Mouse (Mus musculus) limb, embryonic 10.5 days (tissue): Measurements from ENCODE around the gene Nr1h4. TPM values are rescaled to one million over a fixed set of nuclear protein-coding genes. Genes with fewer than 3 reads are reported as not detected.

Source experiments
- DNase-seq: peaks from one replicate; pipeline ENCODE4 v3.0.0-alpha.2; 2017; ENCODE audit warnings: low spot score
- H3K27ac ChIP-seq: fragments of 300-500 bp; sonication (generic); 2 replicates; pipeline ENCODE4 v1.5.1; 2016; ENCODE audit warnings: mild to moderate bottlenecking
- H3K27me3 ChIP-seq: fragments of 300-500 bp; sonication (generic); 2 replicates; pipeline ENCODE4 v1.6.1; 2016; ENCODE audit warnings: low read depth, mild to moderate bottlenecking; ENCODE audit not compliant: poor library complexity, severe bottlenecking
- H3K36me3 ChIP-seq: fragments of 300-500 bp; sonication (generic); 2 replicates; pipeline ENCODE4 v1.6.1; 2016; ENCODE audit warnings: mild to moderate bottlenecking, moderate library complexity
- H3K4me1 ChIP-seq: fragments of 300-500 bp; sonication (generic); 2 replicates; pipeline ENCODE4 v1.6.1; 2016
- H3K4me3 ChIP-seq: fragments of 300-500 bp; sonication (generic); 2 replicates; pipeline ENCODE4 v1.5.1; 2016; ENCODE audit warnings: mild to moderate bottlenecking, moderate library complexity
- H3K9me3 ChIP-seq: fragments of 300-500 bp; sonication (generic); replicated peaks from 2 replicates; pipeline ENCODE4 v1.6.1; 2016; ENCODE audit warnings: mild to moderate bottlenecking
- WGBS: fragments of 180-500 bp; shearing (Covaris S2); methylation state at CpG from one replicate; pipeline ENCODE4 v1.1.7; 2016; 5-methylcytosine and 5-hydroxymethylcytosine counted together
- polyA plus RNA-seq: library from polyadenylated mRNA; unstranded; fragments of >200 nt; fragmentation: Nextera tagmentation; extraction: Ambion mirVana; gene quantifications from 2 replicates; pipeline ENCODE4 v1.2.1, GENCODE M21; 2016

The Nr1h4 gene
- polyA plus RNA-seq, 1 experiment from 2014 or later, result not detected

DNA sequence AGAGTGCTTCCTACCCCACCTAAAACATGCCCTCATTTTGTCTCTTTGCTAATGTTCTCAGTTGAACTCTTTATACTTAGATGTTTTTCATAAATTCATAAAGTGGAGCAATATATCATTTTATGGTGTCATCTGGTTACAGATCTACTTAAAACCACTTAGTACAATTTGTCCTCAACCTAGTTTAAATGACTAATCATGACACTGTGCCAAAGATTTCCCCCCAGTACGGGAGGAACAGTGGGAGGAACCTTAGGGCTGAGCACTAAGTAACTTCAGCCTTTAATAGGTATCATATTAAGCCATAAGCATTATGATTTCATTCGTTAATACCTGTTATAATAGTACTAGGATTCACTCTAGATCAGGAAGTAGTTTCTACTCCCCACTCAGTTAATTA, 17.6 kb downstream of the Nr1h4 start:
- Histone ChIP-seq H3K4me3 (no peak overlapping the region), H3K4me1 (no peaks in the 10 kb centered on the region), H3K27ac (no peak overlapping the region), H3K27me3 (no peaks in the 10 kb centered on the region), H3K36me3 (no peaks in the 10 kb centered on the region), H3K9me3 (no peaks in the 10 kb centered on the region)
- no peak for DNase-seq
- 69% methylated on average over 2 of the region's 2 CpGs for WGBS

DNA sequence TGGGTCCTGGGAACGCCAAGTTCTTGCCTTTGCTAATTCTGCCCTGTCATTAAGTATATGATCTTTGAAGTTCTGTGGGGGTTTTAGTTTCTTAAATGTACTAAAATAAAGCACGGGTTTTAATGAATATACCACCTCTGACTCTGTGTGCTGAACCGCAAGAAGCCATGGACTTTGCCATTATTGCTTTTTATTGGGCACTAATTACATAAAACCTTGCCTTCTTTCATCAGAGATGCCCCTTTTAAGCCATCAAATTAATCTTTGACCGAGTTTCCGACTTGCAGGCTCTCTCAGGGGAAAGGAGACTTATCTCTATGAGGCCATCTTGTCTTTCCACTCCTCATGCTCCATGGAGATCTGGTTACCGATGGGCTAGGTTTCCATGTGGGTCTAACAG, 20.8 kb downstream of the Nr1h4 start:
- Histone ChIP-seq H3K4me3 (no peak overlapping the region), H3K27me3 (no peaks in the 10 kb centered on the region), H3K27ac (no peak overlapping the region), H3K9me3 (no peaks in the 10 kb centered on the region), H3K36me3 (no peaks in the 10 kb centered on the region), H3K4me1 (no peaks in the 10 kb centered on the region)
- 83% methylated on average over 6 of the region's 6 CpGs for WGBS
- no peak for DNase-seq

DNA sequence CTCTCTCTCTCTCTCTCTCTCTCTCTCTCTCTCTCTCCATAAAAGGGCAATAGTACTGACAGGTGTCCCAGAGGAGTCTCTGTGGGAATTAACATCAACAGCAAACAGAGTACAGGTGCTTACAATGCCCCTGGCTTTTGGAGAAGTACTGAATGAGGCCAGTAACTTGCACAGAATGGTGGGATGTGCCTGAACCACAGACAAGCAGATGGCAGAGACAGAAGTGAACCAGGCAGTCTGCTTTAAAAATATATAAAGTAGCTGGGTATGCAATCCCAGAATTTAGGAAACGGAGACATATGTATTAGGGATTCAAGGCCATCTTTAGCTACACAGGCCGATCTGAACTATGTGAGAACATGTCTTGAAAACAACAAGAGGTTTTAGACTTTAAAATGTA, 22.8 kb downstream of the Nr1h4 start:
- WGBS, result 88% methylated on average over 2 of the region's 2 CpGs
- Histone ChIP-seq H3K9me3 (no peaks in the 10 kb centered on the region), H3K27me3 (no peaks in the 10 kb centered on the region), H3K36me3 (no peaks in the 10 kb centered on the region), H3K4me3 (no peak overlapping the region), H3K27ac (no peak overlapping the region), H3K4me1 (no peaks in the 10 kb centered on the region)
- no peak for DNase-seq

DNA sequence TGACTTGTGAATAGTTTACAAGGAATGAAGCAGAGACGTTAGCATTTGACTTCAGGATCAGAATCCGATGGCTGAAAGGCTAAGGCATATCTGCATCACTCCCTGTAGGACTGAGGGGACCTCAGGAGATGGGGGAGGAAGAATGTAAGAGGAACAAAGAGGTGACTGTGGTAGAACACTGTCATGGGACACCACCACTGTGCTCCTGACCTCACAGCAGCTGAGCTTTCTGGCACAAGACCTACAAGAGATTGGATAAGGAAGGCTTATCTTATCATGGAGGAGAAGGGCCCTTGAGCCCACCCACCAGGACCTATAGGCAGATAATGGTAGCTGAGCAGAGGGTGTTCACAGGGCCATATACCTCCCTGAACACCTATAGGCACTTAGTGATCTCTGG, 24.8 kb downstream of the Nr1h4 start:
- no peak for DNase-seq
- Histone ChIP-seq H3K9me3 (no peaks in the 10 kb centered on the region), H3K27ac (no peak overlapping the region), H3K4me3 (no peak overlapping the region), H3K4me1 (no peaks in the 10 kb centered on the region), H3K27me3 (no peaks in the 10 kb centered on the region), H3K36me3 (no peaks in the 10 kb centered on the region)
- 86% methylated on average over 2 of the region's 2 CpGs for WGBS

DNA sequence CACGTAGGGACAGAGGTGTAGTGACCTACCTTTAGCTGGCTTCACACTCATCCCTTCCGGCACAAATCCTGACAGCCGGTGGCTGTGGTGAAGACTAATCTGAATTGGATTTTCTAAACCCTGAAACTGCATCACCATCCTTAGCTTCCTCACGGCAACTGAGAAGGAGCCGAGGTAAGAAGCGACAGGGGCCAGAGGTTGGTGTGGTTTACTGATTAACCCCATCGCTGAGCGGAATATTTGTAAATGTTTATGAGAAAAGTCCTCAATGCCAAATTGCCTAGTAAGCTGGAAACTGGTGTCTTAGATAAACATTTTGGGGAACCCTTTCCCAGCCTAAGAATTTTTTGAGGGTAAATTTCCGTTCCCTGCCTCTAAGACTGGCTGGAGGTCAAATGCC, 26.9 kb downstream of the Nr1h4 start:
- Histone ChIP-seq H3K27ac (no peak overlapping the region), H3K36me3 (no peaks in the 10 kb centered on the region), H3K27me3 (no peaks in the 10 kb centered on the region), H3K4me1 (no peaks in the 10 kb centered on the region), H3K4me3 (no peak overlapping the region), H3K9me3 (no peaks in the 10 kb centered on the region)
- 95% methylated on average over 9 of the region's 9 CpGs for WGBS
- no peak for DNase-seq

DNA sequence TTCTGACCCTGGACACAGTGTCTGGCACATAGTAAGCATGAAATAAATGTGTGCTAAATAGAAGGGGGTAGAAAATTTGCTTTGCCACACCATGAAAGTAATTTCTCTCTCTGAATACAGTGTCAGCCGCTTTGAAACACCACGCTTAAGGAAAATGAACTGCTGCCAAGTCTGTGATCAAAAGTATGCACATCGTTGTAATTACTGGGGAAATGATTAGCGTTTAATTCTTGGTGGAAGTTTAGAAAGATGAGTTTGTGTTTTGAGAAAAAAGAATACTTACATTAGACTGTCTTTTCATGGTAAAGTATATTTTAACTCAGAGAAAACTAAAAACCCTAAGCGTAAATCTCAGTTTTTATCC, 27.8 kb downstream of the Nr1h4 start:
- Histone ChIP-seq H3K4me1 (no peaks in the 10 kb centered on the region), H3K27me3 (no peaks in the 10 kb centered on the region), H3K9me3 (no peaks in the 10 kb centered on the region), H3K4me3 (no peak overlapping the region), H3K27ac (no peak overlapping the region), H3K36me3 (no peaks in the 10 kb centered on the region)
- no peak for DNase-seq
- 93% methylated on average over 5 of the region's 5 CpGs for WGBS

DNA sequence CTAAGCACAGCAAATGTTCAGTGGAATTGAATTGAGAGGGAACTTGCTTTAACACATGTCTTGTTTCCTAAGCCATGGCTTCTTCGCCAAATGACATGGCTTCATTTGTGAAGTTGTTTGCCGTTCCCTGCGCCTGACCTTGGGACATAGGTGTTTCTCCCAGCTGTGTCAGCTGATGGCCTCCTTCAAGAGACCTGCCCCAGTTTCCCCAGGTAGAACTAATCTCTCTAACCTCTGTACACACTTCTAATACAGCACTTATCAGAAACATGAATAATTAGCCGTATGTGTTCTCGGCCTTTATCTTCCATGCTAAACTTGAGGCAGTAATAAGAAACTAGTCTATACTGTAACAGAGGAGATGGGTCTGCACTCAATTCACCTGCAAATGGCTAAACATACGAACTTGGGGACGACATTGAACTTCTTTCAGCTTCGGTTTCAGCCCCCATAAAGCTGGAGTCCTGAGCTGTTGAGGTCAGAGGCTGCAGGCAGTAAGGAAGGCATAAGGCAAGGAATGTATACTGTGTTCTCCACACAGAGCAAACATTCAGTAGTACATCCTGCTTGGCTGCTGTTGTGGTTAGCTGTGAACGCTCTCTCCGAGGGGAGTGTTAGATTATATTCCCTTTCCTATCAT, 28.3 kb downstream of the Nr1h4 start:
- Histone ChIP-seq H3K9me3 (no peaks in the 10 kb centered on the region), H3K27me3 (no peaks in the 10 kb centered on the region)
- WGBS, result 90% methylated on average over 10 of the region's 10 CpGs

DNA sequence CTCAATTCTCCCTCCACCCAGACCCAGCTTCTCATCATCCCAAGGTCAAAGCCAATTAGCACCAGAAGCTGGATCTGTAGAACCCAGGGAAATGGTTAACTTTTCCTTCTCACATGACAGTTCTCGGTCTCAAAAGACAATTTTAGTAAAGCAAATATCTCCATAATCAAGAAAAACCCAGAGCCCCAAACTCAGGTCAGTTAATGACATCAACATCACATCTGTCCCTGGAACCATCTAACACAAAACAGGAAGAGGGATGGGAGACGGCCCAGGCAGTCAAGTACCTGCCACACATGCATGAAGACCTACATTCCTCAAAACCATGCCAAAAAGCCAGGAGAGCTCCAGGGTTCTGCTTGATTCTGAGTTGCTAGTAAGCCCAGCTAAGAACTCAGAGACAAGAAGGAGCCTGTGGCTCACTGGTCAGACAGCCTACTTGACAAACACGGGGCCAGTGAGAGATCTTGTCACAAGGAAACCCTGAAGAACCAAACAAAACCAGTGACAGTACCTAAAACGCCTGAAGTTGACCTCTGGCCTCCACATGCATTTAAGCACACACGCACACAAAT, 30.3 kb downstream of the Nr1h4 start:
- no peak for DNase-seq
- H3K4me3 ChIP-seq, result no peak overlapping the region
- no peak overlapping the region for H3K27ac ChIP-seq
- H3K36me3 ChIP-seq, result no peaks in the 10 kb centered on the region
- no peaks in the 10 kb centered on the region for H3K27me3 ChIP-seq
- H3K9me3 ChIP-seq, result no peaks in the 10 kb centered on the region
- H3K4me1 ChIP-seq, result no peaks in the 10 kb centered on the region
- WGBS, result 85% methylated on average over 5 of the region's 5 CpGs

More for the DNA sequence above, 28.3 kb downstream of the Nr1h4 start:
- Histone ChIP-seq H3K27ac (no peak overlapping the region), H3K4me1 (no peaks in the 10 kb centered on the region), H3K36me3 (no peaks in the 10 kb centered on the region), H3K4me3 (no peak overlapping the region)
- DNase-seq, result no peak

DNA sequence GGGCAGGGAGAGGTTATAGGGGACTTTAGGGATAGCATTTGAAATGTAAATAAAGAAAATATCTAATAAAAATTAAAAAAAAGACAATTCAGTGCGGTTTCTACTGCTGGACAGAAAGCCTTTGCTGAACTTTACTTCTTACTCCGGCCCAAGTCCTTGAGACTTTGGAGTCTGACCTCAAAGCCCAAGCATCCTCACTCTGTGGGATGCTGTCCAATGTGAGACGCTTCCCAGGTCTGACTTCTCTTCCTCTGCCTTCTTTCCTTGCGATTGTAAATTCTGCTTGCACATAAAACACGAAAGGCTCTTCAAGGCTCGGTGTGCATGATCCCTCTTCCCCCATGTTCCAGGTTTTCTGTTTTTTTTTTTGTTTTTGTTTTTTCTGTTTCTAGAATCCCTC, 31.5 kb downstream of the Nr1h4 start:
- whole genome bisulfite sequencing, result 84% methylated on average over 6 of the region's 6 CpGs
- H3K9me3 ChIP-seq, result no peaks in the 10 kb centered on the region
- H3K27ac ChIP-seq, result no peak overlapping the region
- no peaks in the 10 kb centered on the region for H3K27me3 ChIP-seq
- no peaks in the 10 kb centered on the region for H3K4me1 ChIP-seq
- no peak for DNase-seq
- H3K36me3 ChIP-seq, result no peaks in the 10 kb centered on the region
- no peak overlapping the region for H3K4me3 ChIP-seq

DNA sequence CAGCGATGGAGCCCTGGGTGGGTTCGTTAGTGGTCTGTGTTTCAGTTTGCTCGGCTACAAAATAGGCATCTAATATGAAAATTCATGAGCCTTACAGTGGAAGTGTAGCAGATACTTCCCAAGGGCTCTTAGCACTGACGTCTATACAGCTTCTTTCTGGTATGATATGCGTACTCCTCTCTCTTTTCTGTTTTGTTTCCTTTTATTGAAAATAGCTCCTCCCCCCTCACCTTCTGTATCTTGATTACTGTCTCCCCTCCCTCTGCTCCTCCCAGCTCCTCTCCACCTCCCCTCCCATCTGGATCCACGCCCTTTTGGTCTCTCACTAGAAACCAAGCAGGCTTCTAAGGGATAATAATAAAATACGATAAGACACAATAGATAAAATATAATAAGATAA, 37.8 kb downstream of the Nr1h4 start:
- no peaks in the 10 kb centered on the region for H3K9me3 ChIP-seq
- 83% methylated on average over 7 of the region's 7 CpGs for WGBS
- H3K4me3 ChIP-seq, result no peak overlapping the region
- H3K4me1 ChIP-seq, result 0 out of 2 replicates have a peak, but pooled peaks cover 3% of the 10 kb centered on the region
- H3K27ac ChIP-seq, result no peak overlapping the region
- no peak for DNase-seq
- H3K27me3 ChIP-seq, result no peaks in the 10 kb centered on the region
- no peaks in the 10 kb centered on the region for H3K36me3 ChIP-seq

DNA sequence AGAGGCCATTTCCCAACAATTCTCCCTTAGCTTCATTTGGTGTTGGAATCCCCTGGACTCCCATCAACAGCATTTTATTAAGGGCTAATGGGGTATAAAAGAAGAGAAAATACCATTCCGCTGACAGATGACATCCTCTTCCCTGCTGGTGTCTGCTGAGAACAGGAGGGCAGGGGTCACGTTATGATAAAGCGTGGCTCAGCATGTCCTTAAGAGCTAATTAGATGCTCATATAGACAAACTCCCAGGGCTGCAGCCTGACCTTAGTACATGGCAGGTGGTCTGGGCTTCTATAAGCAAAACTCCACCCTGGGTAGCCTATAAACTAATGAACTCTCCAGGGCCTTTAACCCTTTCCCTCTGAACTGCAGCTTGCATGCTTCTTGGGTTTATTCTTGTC, 42.1 kb downstream of the Nr1h4 start:
- Histone ChIP-seq H3K36me3 (no peaks in the 10 kb centered on the region), H3K9me3 (no peaks in the 10 kb centered on the region), H3K27me3 (no peaks in the 10 kb centered on the region), H3K4me3 (no peak overlapping the region), H3K4me1 (0 out of 2 replicates have a peak, but pooled peaks cover 3% of the 10 kb centered on the region), H3K27ac (no peak overlapping the region)
- no peak for DNase-seq
- 28% methylated on average over 3 of the region's 3 CpGs for WGBS

DNA sequence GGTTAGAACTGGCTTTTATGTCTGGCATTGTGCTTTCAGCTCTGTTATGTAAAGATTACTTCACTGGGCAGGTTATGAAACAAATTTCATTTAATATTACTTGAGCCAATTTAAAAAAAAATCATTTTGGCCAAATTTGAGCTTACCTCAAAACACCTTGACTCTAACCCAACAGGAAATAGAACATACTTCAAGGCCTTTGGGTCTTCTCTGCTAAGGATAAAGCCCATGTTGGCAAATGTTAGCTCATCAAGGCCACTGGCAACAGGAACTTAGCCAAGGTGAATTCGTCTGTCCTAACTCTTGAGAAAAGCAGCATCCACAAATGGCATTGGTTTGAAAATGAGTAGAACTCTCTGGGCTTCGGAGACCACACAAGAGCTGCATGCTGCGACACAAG, 43.1 kb downstream of the Nr1h4 start:
- H3K27ac ChIP-seq, result no peak overlapping the region
- 91% methylated on average over 3 of the region's 3 CpGs for WGBS
- H3K27me3 ChIP-seq, result no peaks in the 10 kb centered on the region
- H3K4me1 ChIP-seq, result 0 out of 2 replicates have a peak, but pooled peaks cover 3% of the 10 kb centered on the region
- no peak overlapping the region for H3K4me3 ChIP-seq
- DNase-seq, result no peak
- no peaks in the 10 kb centered on the region for H3K36me3 ChIP-seq
- no peaks in the 10 kb centered on the region for H3K9me3 ChIP-seq

DNA sequence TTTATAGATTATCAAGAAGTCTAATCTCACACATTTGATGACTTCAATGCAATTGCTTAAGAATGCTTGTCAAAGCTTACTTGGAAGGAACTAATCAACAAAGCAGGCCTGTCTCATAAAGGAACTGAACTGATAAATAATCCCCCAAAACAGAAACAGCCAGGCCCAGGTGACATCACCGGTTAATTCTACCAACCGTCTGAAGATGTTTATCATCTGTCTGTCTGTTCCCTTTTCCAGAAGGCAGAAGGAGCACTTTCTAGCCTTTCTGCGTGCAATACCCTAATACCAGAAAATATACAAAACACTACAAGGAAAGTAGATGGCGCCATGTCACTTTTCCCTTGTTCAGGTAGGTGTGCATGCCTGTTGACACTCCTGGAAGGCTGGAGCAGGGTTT, 43.9 kb downstream of the Nr1h4 start:
- no peak for DNase-seq
- no peaks in the 10 kb centered on the region for H3K9me3 ChIP-seq
- no peaks in the 10 kb centered on the region for H3K36me3 ChIP-seq
- 79% methylated on average over 4 of the region's 4 CpGs for WGBS
- H3K27me3 ChIP-seq, result no peaks in the 10 kb centered on the region
- H3K4me1 ChIP-seq, result 0 out of 2 replicates have a peak, but pooled peaks cover 3% of the 10 kb centered on the region
- no peak overlapping the region for H3K4me3 ChIP-seq
- H3K27ac ChIP-seq, result no peak overlapping the region
